Mouse (Mus musculus) adrenal gland, postnatal 4 days (tissue): ENCODE data around the gene Gm10553. TPM values are rescaled to one million over a fixed set of nuclear protein-coding genes. Genes with fewer than 3 reads are reported as not detected.
"Not testable (repeated sequence)": the region's sequence is repeated elsewhere in the genome, so short reads cannot be mapped to it uniquely, and the experiment has no call there.

Experiments used
- DNase-seq, 2 experiments: peaks; one replicate each; pipeline ENCODE4 v3.0.0; 2021 to 2022; ENCODE audit warnings: low spot score in 2 of 2, mixed read lengths in 2 of 2
- long read RNA-seq, 2 experiments: library from polyadenylated mRNA; stranded (forward); transcript quantifications; one replicate each; pipeline ENCODE4 v2.0.0; 2021
- total RNA-seq, 2 experiments: library from RNA; stranded (reverse); gene quantifications; 2 replicates each; pipeline ENCODE4 v1.2.3; 2021

The Gm10553 gene
- total RNA-seq: not detected
- long read RNA-seq, experiment 1: 0 reads
- long read RNA-seq, experiment 2: 0 reads

- DNase-seq: not testable (repeated sequence)
These were observed at the start of gene Gm10553 for GRCm38 (mm10) chr1:85099864-85100263. Gm10553 (plus strand) TSS chr1:85100164.

DNA sequence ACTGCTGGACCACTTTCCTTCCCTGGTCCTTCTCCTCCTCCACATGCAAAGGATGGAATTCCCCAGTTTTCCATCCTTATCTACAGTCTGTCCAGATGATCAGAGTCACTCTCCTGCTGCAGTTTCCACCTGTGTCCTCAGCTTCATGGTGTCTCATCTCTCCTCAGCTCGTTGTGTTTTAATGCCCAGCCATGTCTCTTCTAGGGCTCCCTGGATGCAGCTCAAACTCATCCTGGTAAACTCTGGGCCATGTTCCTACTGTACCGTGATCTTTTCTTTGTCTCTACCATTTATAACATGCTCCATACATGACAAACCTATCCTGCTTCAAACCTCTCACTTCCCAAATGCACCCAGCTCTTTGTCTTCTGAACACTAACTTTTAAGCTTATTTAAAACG, 28.3 kb upstream of the Gm10553 start:
- DNase-seq: not testable (repeated sequence)

DNA sequence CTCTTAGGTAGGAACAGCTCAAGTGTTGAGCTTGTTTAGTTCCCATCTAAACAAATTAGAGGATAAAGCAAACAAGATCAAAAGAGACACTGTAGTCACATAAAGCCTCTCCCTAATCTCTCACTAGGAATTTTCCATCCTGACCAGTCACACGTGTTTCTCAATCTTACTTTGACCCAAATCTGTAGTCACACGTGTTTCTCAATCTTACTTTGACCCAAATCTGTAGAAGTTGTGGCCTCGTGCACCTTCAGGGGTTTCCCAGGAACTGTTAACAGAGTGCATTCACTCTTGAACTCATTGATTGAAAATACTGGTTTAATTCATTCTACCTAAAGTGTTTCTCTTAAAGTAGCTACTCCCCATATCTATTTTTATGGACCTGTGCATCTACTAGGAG, 26.9 kb upstream of the Gm10553 start:
- DNase-seq: not testable (repeated sequence)

DNA sequence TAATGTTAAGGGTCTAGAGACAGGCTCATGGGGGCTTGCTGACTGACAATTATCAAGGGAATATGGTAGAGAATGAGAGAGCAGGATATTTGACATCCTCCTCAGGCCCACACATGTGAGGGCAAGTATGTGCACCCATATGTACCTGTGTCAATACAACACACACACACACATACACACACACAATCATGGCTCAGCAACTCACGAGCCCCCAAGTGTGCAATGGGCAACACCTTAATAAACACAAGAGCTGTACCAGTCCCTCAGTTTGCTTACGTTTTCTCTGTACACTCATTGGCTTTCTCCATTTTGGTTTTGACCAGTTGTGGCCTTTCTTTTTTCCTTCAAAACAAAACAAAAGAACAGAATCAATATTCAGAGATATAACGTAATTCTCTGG, 15.2 kb upstream of the Gm10553 start:
- not testable (repeated sequence) for DNase-seq

GRCm38 (mm10) chr1:85086211-85086610, 13.8 kb upstream of the Gm10553 start:
- DNase-seq: not testable (repeated sequence)

DNA sequence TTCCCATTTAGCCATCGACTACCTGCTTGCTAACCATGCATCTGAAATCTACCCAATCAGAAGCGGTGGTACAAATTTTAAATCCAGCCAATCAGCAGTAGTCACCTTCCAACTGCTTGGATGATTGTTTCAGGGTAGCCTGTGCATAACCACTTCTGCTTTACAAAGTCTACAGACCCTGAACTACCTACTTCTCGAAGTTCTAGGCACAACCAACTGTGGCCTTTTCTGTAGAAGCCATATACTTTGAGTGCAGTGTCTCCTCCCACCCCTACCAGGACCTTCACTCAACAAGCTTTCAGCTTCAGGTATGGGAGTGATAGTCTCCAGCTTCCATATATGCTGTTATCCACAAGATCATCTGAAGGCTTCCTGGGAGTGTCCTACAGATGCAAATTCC, 7.8 kb upstream of the Gm10553 start:
- DNase-seq: not testable (repeated sequence)

DNA sequence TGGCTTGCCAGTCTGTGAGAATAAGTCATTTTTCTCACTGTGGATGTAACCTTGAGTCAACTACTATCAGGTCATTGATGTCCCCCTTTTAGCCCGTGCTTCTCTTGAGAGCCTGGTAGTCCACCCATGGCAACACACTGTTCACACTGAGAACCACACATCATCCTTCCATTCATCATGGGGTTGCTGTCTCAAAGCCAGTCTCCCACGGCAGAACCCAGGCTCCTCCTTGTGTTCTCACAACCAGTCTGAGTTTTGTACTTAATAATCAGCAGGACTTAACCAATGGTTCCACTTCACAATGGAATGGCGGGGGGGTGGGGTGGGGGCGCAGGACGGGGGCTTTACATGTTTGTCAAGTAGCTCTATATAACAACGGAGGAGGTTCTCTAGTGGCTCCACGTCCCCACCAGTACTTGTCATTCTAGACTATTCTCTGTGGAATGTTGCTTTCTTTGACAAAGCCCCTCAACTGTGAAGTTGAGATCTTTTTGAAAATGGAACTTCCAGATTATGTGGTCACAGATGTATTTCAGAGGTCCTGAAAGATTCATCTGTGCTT, 6.9 kb upstream of the Gm10553 start:
- DNase-seq: not testable (repeated sequence)

DNA sequence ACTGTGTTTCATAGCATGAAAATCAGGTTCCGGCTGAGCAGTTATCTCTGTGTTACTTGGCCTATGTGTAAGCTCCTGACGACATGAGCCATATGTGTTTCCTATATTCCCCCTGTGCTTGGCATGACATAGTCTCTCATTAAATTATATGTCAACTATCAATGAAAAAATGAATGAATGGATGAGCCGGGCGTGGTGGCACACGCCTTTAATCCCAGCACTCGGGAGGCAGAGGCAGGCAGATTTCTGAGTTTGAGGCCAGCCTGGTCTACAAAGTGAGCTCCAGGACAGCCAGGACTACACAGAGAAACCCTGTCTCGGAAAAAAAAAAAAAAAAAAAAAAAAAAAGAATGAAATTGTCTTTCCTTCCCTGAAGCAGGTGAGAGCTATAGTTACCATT, 883 bp upstream of the Gm10553 start:
- not testable (repeated sequence) for DNase-seq

DNA sequence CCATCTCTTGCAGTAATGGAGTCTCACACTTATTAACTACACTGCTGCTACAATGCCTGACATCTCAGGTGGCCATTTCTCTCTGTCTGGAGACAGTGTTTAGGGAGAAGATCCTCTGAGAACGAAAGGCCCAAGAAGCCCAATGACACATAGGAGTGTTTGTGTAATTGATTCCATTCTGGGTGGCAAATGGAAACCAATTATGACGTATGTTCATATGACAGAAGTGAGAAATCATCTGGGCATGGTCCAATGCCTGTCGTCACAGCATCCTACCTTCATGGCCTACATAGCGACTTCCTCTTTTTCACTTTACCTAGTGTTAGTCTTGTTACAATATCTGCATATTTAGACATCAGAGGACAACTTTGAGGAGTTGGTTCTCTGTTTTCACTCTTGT, 1.8 kb downstream of the Gm10553 start:
- DNase-seq: not testable (repeated sequence)

DNA sequence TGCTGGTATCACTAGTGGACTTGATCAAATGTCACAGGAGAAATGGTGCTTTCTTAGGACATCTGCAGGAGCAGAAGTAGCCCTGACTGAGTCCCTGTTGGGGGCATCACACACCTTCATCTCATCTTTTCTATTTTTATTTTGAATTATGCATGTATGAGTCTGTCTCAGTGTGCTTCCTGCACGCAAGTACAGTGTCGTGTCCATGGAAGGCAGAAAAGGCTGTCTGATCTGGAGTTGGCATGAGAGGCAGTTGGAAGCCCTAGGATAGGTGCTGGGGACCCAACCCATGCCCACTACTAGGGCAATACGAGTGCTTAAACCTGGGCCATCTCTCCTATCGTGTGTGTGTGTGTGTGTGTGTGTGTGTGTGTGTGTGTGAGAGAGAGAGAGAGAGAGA, 5.4 kb downstream of the Gm10553 start:
- DNase-seq: not testable (repeated sequence)

DNA sequence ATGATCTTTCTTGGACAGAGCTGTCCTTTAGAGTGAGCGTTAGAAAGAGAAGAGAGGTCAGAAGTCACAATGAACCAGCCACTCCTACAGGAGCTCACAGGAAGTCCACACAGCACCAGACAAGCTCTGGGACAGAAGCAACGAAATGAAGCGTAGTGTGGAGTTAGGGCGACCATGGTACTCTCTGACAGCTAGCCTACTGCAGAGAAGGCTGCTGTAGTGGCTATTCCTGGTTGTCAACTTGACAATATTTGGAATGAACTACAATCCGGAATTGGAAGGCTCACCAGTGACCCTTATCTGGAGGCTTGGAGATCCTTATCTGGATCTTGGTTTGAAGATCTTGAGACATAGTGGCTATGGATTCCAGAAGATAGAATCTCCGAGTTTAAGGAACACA, 6.0 kb downstream of the Gm10553 start:
- not testable (repeated sequence) for DNase-seq

GRCm38 (mm10) chr1:85109753-85110152, 9.8 kb downstream of the Gm10553 start, which contains the start of gene A530032D15Rik:
A530032D15Rik (minus strand) TSS chr1:85109853.
- not testable (repeated sequence) for DNase-seq

DNA sequence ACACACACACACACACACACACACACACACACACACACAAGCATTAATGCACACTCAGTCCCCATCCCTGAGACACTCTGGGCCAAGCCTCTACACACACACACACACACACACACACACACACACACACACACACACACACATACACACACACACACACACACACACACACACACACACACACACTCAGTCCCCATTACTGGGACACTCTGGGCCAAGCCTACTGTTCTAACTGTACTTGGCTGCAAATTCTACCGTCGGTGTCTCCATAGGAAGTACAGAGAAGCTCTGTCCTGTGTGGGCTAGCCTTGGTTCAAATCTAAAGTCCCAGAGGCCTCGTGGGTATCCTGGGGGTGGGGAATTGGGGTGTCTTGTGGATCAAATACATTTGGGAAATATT, 10.9 kb downstream of the Gm10553 start:
- not testable (repeated sequence) for DNase-seq

DNA sequence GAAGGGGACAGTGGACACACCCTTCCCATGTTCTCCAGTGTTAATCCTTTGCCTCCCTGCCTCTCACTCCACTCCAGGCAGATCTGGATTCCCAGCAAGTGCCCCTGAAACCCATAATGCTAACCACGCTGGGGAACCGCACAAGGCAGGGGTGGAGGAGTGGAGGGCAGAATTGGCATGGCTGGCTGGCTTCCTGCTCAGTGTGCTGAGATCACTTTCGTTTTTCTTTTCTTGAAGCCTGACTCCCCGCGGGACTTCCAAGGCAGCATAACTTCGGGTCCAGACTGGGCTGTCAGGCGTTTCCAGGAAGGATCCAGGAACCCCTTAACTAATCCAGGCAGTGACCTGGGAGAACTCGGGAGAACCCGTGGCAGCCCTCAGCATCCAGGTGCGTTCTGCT, 11.6 kb downstream of the Gm10553 start:
- not testable (repeated sequence) for DNase-seq

DNA sequence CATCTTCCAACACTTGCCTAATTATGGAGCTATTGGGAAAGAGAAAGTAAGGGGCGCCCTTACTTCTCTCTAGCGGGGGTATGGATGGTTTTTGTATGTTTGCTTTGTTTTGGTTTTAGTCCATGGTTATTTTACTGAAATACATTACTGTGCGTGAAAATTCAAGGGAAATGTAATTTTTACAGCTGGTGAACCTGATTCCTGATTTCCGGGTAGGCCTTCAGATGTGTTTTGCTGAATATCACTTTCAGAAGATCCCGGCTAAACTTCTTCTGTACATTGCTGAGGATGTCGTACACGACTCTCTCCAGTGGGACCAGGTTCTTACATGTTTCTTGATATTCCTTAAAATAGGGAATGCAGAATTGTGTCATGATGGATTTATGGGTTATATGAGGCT, 12.3 kb downstream of the Gm10553 start:
- DNase-seq: not testable (repeated sequence)

- DNase-seq: not testable (repeated sequence)
These were observed 12.9 kb downstream of the Gm10553 start for GRCm38 (mm10) chr1:85112889-85113288.

GRCm38 (mm10) chr1:85114078-85114477, 14.1 kb downstream of the Gm10553 start:
- not testable (repeated sequence) for DNase-seq

DNA sequence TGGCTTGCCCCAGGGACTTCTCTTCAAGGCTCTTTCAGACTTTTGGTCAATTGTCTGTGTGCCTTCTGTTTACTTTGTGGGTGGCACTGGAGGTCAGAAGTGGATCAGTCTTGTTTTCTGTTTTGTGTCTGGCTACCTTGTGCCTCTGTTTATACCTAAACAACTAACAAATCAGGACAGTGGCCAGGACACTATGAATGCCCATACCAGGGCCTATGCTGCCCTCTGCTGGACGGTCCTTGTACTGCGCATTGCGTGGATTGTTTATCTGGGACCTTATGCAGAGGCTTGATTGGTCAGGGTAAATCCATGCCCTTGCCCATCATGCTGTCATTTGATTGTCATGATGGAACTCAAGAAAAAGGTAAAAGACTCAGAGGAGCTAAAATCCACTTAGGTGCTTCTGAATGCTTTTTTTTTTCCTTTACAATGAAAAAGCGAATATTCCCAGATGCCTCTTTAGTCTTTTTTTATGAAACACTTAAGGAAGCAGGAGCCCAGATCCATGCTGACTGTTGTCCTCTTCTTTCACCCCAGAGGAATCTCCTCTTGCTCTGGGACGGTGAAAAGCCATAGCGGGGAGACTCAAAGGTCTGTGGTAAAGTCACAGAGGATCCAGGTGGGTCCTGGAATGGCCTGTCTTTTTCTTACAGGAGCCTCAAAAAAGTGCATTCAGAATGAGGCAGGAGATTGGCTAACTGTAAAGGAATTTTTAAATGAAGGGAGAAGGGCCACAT, 14.9 kb downstream of the Gm10553 start:
- DNase-seq: not testable (repeated sequence)

DNA sequence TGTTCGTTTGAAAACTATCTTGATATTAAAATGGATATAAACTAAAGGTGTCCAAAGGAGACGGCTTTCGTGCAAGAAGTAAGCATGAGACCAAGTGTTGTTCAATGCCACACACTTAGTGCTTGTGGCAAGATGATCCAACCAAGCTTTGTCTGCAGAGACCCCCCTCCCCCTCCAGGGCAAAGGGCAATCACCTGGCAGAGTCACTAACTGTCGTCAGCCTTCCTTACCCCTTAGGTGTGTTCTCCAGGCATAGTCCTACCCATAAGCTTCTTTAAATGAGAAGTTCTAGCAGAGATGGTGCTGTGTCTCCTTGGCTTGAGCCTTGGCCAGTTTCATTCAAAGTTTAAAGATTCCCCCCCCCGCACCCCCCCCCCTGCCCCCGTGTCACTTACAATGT, 17.6 kb downstream of the Gm10553 start:
- DNase-seq: not testable (repeated sequence)

DNA sequence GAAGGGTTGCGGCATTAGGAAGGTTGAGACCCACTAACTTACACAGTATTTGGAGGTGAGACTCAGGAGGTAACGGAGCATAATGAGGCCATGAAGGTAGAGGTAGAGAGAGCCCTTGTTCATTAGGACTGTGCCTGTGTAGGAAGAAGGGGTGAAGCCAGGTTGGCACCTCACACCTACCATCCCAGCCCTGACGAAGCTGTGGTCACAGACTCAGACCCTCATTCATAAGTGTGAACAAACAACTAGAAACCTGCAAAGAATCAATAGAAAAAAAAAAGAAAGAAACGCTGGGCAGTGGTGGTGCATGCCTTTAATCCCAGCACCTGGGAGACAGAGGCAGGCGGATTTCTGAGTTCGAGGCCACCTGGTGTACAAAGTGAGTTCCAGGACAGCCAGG, 18.4 kb downstream of the Gm10553 start:
- DNase-seq: not testable (repeated sequence)

GRCm38 (mm10) chr1:85121841-85122240, 21.9 kb downstream of the Gm10553 start:
- DNase-seq: not testable (repeated sequence)

DNA sequence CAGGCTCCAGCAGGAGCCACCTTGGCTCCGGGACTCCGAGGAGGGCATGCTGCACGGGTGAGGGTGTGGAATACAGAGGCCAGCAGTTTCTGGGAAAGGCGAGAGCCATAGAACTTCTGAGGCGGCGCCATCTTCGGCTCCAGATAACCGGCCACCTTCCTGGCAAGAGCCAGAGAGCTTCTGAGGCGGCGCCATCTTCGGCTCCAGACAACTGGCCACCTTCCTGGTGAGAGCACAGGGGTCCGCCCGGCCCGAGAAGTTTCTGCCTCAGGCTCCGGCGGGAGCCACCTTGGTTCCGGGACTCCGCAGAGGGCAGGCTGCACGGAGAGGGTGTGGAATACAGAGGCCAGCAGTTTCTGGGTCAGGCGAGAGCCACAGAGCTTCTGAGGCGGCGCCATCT, 33.7 kb downstream of the Gm10553 start:
- not testable (repeated sequence) for DNase-seq
